Comparison of ENCODE assay signal across 34 mouse cellular contexts in genomic region chr5:89466275-89466674, GRCm38 (mm10). TPM values are rescaled to one million over a fixed set of nuclear protein-coding genes. Genes with fewer than 3 reads are reported as not detected.
"Had no signal": no experiment of that assay in that cellular context is flagged by ENCODE, and none has a peak within 500 bp of the region (broad histone marks: within the 10 kb centered on the region; RNA-seq: fewer than 3 reads in every experiment).

No protein-coding gene starts in this region.

- H3K4me2 ChIP-seq: embryonic facial prominence, embryonic 12.5 days; embryonic facial prominence, embryonic 13.5 days; embryonic facial prominence, embryonic 15.5 days; forebrain, embryonic 12.5 days; forebrain, embryonic 13.5 days; forebrain, embryonic 15.5 days had no signal

- H3K4me1 ChIP-seq: embryonic facial prominence, embryonic 10.5 days; embryonic facial prominence, embryonic 12.5 days; embryonic facial prominence, embryonic 13.5 days; embryonic facial prominence, embryonic 15.5 days; forebrain, embryonic 10.5 days; forebrain, embryonic 12.5 days; forebrain, embryonic 13.5 days; forebrain, embryonic 15.5 days had no signal

- H3K27ac ChIP-seq: embryonic facial prominence, embryonic 10.5 days; embryonic facial prominence, embryonic 12.5 days; embryonic facial prominence, embryonic 13.5 days; embryonic facial prominence, embryonic 15.5 days; forebrain, embryonic 10.5 days; forebrain, embryonic 12.5 days; forebrain, embryonic 13.5 days; forebrain, embryonic 15.5 days; gastrocnemius, adult 2 months had no signal

- H3K36me3 ChIP-seq: embryonic facial prominence, embryonic 10.5 days; embryonic facial prominence, embryonic 12.5 days; embryonic facial prominence, embryonic 13.5 days; embryonic facial prominence, embryonic 15.5 days; forebrain, embryonic 10.5 days; forebrain, embryonic 12.5 days; forebrain, embryonic 15.5 days had no signal

- H3K9ac ChIP-seq: embryonic facial prominence, embryonic 12.5 days; embryonic facial prominence, embryonic 13.5 days; embryonic facial prominence, embryonic 15.5 days; forebrain, embryonic 12.5 days; forebrain, embryonic 13.5 days; forebrain, embryonic 15.5 days; forebrain, postnatal 0 days had no signal

- H3K4me3 ChIP-seq: embryonic facial prominence, embryonic 10.5 days; embryonic facial prominence, embryonic 12.5 days; embryonic facial prominence, embryonic 13.5 days; embryonic facial prominence, embryonic 15.5 days; erythroblast, embryonic 14.5 days; forebrain, embryonic 10.5 days; forebrain, embryonic 12.5 days; forebrain, embryonic 13.5 days; forebrain, embryonic 15.5 days; gastrocnemius, adult 2 months had no signal

- ATAC-seq: forebrain, embryonic 13.5 days; forebrain, embryonic 14.5 days; forebrain, embryonic 15.5 days; forebrain, embryonic 16.5 days; forebrain, postnatal 0 days had no signal

- H3K27me3 ChIP-seq: embryonic facial prominence, embryonic 12.5 days; embryonic facial prominence, embryonic 13.5 days; embryonic facial prominence, embryonic 15.5 days; forebrain, embryonic 12.5 days; forebrain, embryonic 13.5 days; forebrain, embryonic 15.5 days had no signal

- DNase-seq: cerebellum, adult 18-20 months; cerebellum, adult 2 months; cerebellum, adult 8-10 months; cerebellum, adult 9-10 months; cerebellum, adult 9-11 months; cerebellum, postnatal 10 days; cerebellum, postnatal 14 days; cerebellum, postnatal 25 days; cerebellum, postnatal 36 days; embryo, embryonic 11 days; forebrain, postnatal 0 days; gastrocnemius, adult 2 months; gastrocnemius, postnatal 10 days; gastrocnemius, postnatal 14 days; gastrocnemius, postnatal 25 days; gastrocnemius, postnatal 36 days; heart, adult 11 months had no signal

- H3K9me3 ChIP-seq: embryonic facial prominence, embryonic 10.5 days; embryonic facial prominence, embryonic 13.5 days; embryonic facial prominence, embryonic 15.5 days; forebrain, embryonic 10.5 days; forebrain, embryonic 12.5 days; forebrain, embryonic 13.5 days; forebrain, embryonic 15.5 days had no signal

RNA-seq across cellular contexts. Expression of gene Gc, which starts 8.6 kb away (rescaled TPM):
- total RNA-seq: common myeloid progenitor, adult 5-6 weeks; forebrain, postnatal 0 days; gastrocnemius, adult 2 months; gastrocnemius, postnatal 14 days; gastrocnemius, postnatal 25 days; granulocyte monocyte progenitor cell, adult 5-6 weeks had no signal
- polyA plus RNA-seq: cerebellum, adult 2 months; cortical plate, adult 2 months; embryonic facial prominence, embryonic 10.5 days; embryonic facial prominence, embryonic 11.5 days; embryonic facial prominence, embryonic 12.5 days; embryonic facial prominence, embryonic 13.5 days; embryonic facial prominence, embryonic 14.5 days; embryonic facial prominence, embryonic 15.5 days; erythroblast, embryonic 14.5 days; forebrain, embryonic 10.5 days; forebrain, embryonic 11.5 days; forebrain, embryonic 12.5 days; forebrain, embryonic 13.5 days; forebrain, embryonic 14.5 days; forebrain, embryonic 15.5 days; forebrain, embryonic 16.5 days; forebrain, postnatal 0 days had no signal
